Mouse (Mus musculus) CH12.LX (cell line): ENCODE results near the gene Itga6. TPM values are rescaled to one million over a fixed set of nuclear protein-coding genes. Genes with fewer than 3 reads are reported as not detected.

Source experiments
- DNase-seq: peaks from one replicate; pipeline ENCODE4 v3.0.0-alpha.2; 2013; ENCODE audit errors: extremely low read depth
- H3K27ac ChIP-seq: 2 replicates; pipeline ENCODE4 v1.5.1; 2012; ENCODE audit warnings: low read depth, mild to moderate bottlenecking, control low read depth, moderate library complexity; ENCODE audit not compliant: insufficient read depth
- H3K27me3 ChIP-seq: replicated peaks from 2 replicates; pipeline ENCODE3; 2012; ENCODE audit warnings: inconsistent platforms
- H3K36me3 ChIP-seq, 2 experiments: replicated peaks in 1 of 2; 2 replicates each; pipeline versions ENCODE3 to v1.6.1; 2012; ENCODE audit warnings: inconsistent platforms in 1 of 2, low read length in 1 of 2, mild to moderate bottlenecking in 1 of 2, mixed read lengths in 1 of 2, moderate library complexity in 1 of 2; ENCODE audit not compliant: control insufficient read depth in 1 of 2, insufficient read depth in 1 of 2
- H3K4me1 ChIP-seq, 2 experiments: 2 replicates each; pipeline ENCODE4 v1.6.1; 2012; ENCODE audit warnings: inconsistent platforms in 1 of 2, moderate library complexity in 1 of 2; ENCODE audit not compliant: insufficient read depth in 2 of 2, control insufficient read depth in 1 of 2
- H3K4me2 ChIP-seq: 2 replicates; pipeline ENCODE4 v1.6.1; 2012; ENCODE audit warnings: low read depth, mild to moderate bottlenecking, control low read depth; ENCODE audit not compliant: poor library complexity, insufficient read depth, severe bottlenecking
- H3K4me3 ChIP-seq, 3 experiments: fragments of 150-350 bp in 1 of 3; sonication (generic) in 1 of 3; replicated peaks in 1 of 3; 2 replicates each; pipeline versions ENCODE3 to v1.5.1; 2011 to 2012; ENCODE audit warnings: low read depth in 2 of 3, low read length in 2 of 3, mild to moderate bottlenecking in 2 of 3, moderate library complexity in 2 of 3, control low read depth in 1 of 3, improper control_type of control experiment in 1 of 3, inconsistent platforms in 1 of 3, mixed read lengths in 1 of 3; ENCODE audit not compliant: poor library complexity in 1 of 3
- H3K79me2 ChIP-seq: replicated peaks from 2 replicates; pipeline ENCODE4 v1.6.1; 2012; ENCODE audit warnings: mild to moderate bottlenecking, moderate library complexity; ENCODE audit not compliant: control insufficient read depth, poor library complexity, insufficient read depth, severe bottlenecking; ENCODE audit errors: extremely low read depth
- H3K9ac ChIP-seq: 2 replicates; pipeline ENCODE4 v1.6.1; 2012; ENCODE audit warnings: low read depth, mild to moderate bottlenecking, control low read depth, moderate library complexity; ENCODE audit not compliant: insufficient read depth
- H3K9me3 ChIP-seq: replicated peaks from 2 replicates; pipeline ENCODE3; 2012; ENCODE audit warnings: low read length, inconsistent platforms, mixed read lengths
- BHLHE40 ChIP-seq: IDR thresholded peaks from 2 replicates; pipeline ENCODE4 v1.6.1; 2011; ENCODE audit warnings: mild to moderate bottlenecking, low read depth, low read length, improper control_type of control experiment
- CHD2 ChIP-seq: IDR thresholded peaks from 2 replicates; pipeline ENCODE4 v1.6.1; 2011; ENCODE audit warnings: low read length, improper control_type of control experiment
- E2F4 ChIP-seq: IDR thresholded peaks from 2 replicates; pipeline ENCODE4 v1.6.1; 2011; ENCODE audit warnings: low read depth, low read length, improper control_type of control experiment; ENCODE audit not compliant: insufficient replicate concordance
- EP300 ChIP-seq: IDR thresholded peaks from 2 replicates; pipeline ENCODE4 v1.6.1; 2011; ENCODE audit warnings: low read length, improper control_type of control experiment
- ETS1 ChIP-seq: conservative IDR thresholded peaks from 2 replicates; pipeline ENCODE4 v1.6.1; 2012; ENCODE audit warnings: low read depth, mild to moderate bottlenecking, inconsistent platforms, low read length, improper control_type of control experiment, moderate library complexity
- GABPA ChIP-seq: IDR thresholded peaks from 2 replicates; pipeline ENCODE4 v1.6.1; 2012; ENCODE audit warnings: low read depth, low read length, improper control_type of control experiment, inconsistent platforms; ENCODE audit not compliant: insufficient replicate concordance
- HCFC1 ChIP-seq: IDR thresholded peaks from 2 replicates; pipeline ENCODE4 v1.6.1; 2012; ENCODE audit warnings: low read depth, mild to moderate bottlenecking, inconsistent platforms, low read length, improper control_type of control experiment
- JUN ChIP-seq: IDR thresholded peaks from 2 replicates; pipeline ENCODE4 v1.6.1; 2011; ENCODE audit warnings: low read depth, mild to moderate bottlenecking, low read length, improper control_type of control experiment, moderate library complexity; ENCODE audit not compliant: insufficient read depth
- JUND ChIP-seq: conservative IDR thresholded peaks from 2 replicates; pipeline ENCODE4 v1.6.1; 2011; ENCODE audit warnings: low read depth, low read length, improper control_type of control experiment
- MAX ChIP-seq: IDR thresholded peaks from 2 replicates; pipeline ENCODE4 v1.6.1; 2011; ENCODE audit warnings: low read length, improper control_type of control experiment
- MAZ ChIP-seq: IDR thresholded peaks from 2 replicates; pipeline ENCODE4 v1.6.1; 2012; ENCODE audit warnings: low read depth, mild to moderate bottlenecking, inconsistent platforms, low read length, improper control_type of control experiment, moderate library complexity
- MEF2A ChIP-seq: IDR thresholded peaks from 2 replicates; pipeline ENCODE4 v1.6.1; 2014; ENCODE audit warnings: low read depth, mild to moderate bottlenecking, inconsistent platforms, low read length, improper control_type of control experiment, borderline replicate concordance
- MXI1 ChIP-seq: IDR thresholded peaks from 2 replicates; pipeline ENCODE4 v1.6.1; 2011; ENCODE audit warnings: mild to moderate bottlenecking, low read depth, low read length, improper control_type of control experiment
- MYC ChIP-seq: IDR thresholded peaks from 2 replicates; pipeline ENCODE4 v1.6.1; 2011; ENCODE audit warnings: low read depth, mild to moderate bottlenecking, improper control_type of control experiment, low read length
- NELFE ChIP-seq: IDR thresholded peaks from 2 replicates; pipeline ENCODE4 v1.6.1; 2011; ENCODE audit warnings: low read depth, low read length, improper control_type of control experiment
- NRF1 ChIP-seq: IDR thresholded peaks from 2 replicates; pipeline ENCODE4 v1.6.1; 2014; ENCODE audit warnings: low read depth, mild to moderate bottlenecking, inconsistent platforms, low read length, improper control_type of control experiment, moderate library complexity
- POLR2A ChIP-seq: IDR thresholded peaks from 2 replicates; pipeline ENCODE4 v1.6.1; 2011; ENCODE audit warnings: low read depth, mild to moderate bottlenecking, improper control_type of control experiment, low read length
- POLR2AphosphoS2 ChIP-seq: IDR thresholded peaks from 2 replicates; pipeline ENCODE4 v1.6.1; 2011; ENCODE audit warnings: low read depth, low read length, improper control_type of control experiment
- RCOR1 ChIP-seq: conservative IDR thresholded peaks from 2 replicates; pipeline ENCODE4 v1.6.1; 2012; ENCODE audit warnings: low read depth, mild to moderate bottlenecking, inconsistent platforms, low read length, improper control_type of control experiment
- SIN3A ChIP-seq: IDR thresholded peaks from 2 replicates; pipeline ENCODE4 v1.6.1; 2012; ENCODE audit warnings: low read length, improper control_type of control experiment, inconsistent platforms
- TBP ChIP-seq: conservative IDR thresholded peaks from 2 replicates; pipeline ENCODE4 v1.6.1; 2011; ENCODE audit warnings: low read depth, low read length, improper control_type of control experiment
- TCF12 ChIP-seq: IDR thresholded peaks from 2 replicates; pipeline ENCODE4 v1.6.1; 2014; ENCODE audit warnings: low read depth, mild to moderate bottlenecking, inconsistent platforms, low read length, improper control_type of control experiment
- UBTF ChIP-seq: IDR thresholded peaks from 2 replicates; pipeline ENCODE4 v1.6.1; 2012; ENCODE audit warnings: low read depth, mild to moderate bottlenecking, inconsistent platforms, low read length, improper control_type of control experiment, moderate library complexity
- USF2 ChIP-seq: conservative IDR thresholded peaks from 2 replicates; pipeline ENCODE4 v1.6.1; 2011; ENCODE audit warnings: low read depth, low read length, improper control_type of control experiment
- ZKSCAN1 ChIP-seq: IDR thresholded peaks from 2 replicates; pipeline ENCODE4 v1.6.1; 2012; ENCODE audit warnings: low read depth, inconsistent platforms, low read length, improper control_type of control experiment, borderline replicate concordance
- ZMIZ1 ChIP-seq: IDR thresholded peaks from 2 replicates; pipeline ENCODE4 v1.6.1; 2012; ENCODE audit warnings: low read depth, mild to moderate bottlenecking, inconsistent platforms, low read length, improper control_type of control experiment
- ZNF384 ChIP-seq: IDR thresholded peaks from 2 replicates; pipeline ENCODE4 v1.6.1; 2012; ENCODE audit warnings: low read depth, low read length, improper control_type of control experiment, inconsistent platforms
- dilution Hi-C: fragments of 300-500 bp; cut with MboI; formaldehyde crosslinking; loops from 2 replicates; pipeline ENCODE4 v1.14.3; 2020; ENCODE audit warnings: low sequenced_read_pairs; ENCODE audit not compliant: extremely low pct_unique_long_range_greater_than_20kb, extremely low pct_ligation_motif_present
- in situ Hi-C: fragments of 300-500 bp; cut with MboI; formaldehyde crosslinking; loops from 3 replicates; pipeline ENCODE4 v1.14.3; 2019; ENCODE audit warnings: low sequenced_read_pairs, low pct_ligation_motif_present, low pct_unique_long_range_greater_than_20kb, mixed read lengths
- polyA plus RNA-seq: library from polyadenylated mRNA; unstranded; fragments of >175 nt; gene quantifications from 2 replicates; pipeline ENCODE4 v1.2.1, GENCODE M21; 2012; ENCODE audit warnings: low read depth; ENCODE audit not compliant: insufficient read length
- total RNA-seq, 2 experiments: library from RNA; depleted of rRNA; stranded (reverse); fragments of 300-350 nt in 1 of 2; fragments of >200 nt in 1 of 2; gene quantifications; 2 replicates each; pipeline ENCODE4 v1.2.3; 2012 to 2014

The Itga6 gene
- total and polyA plus RNA-seq, 3 experiments, result 6.1 to 13.9 (median 10.9) TPM

DNA sequence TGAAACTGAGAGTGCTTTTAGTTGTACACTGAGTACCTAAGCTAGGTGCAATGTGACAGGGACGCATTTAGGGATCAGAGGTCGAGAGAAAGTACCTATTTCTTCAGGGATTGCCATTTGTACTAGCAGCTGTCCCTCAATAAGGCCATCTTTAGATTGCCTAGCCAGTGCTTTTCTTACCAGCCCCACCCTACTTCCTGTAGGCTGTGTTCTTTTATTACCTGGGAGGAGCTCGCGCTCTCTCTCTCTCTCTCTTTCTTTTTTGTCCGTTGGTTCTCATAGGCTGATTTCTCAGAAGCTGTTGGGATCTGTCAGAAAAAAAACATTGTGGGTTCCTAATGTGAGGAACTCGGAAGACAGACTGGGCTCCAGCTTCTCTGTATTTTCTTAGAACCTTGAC lies 55.4 kb downstream of the Itga6 start:
- Histone ChIP-seq H3K27ac (no peak overlapping the region), H3K9me3 (no peaks in the 10 kb centered on the region), H3K4me3 (no peak overlapping the region), H3K27me3 (no peaks in the 10 kb centered on the region), H3K36me3 (no peaks in the 10 kb centered on the region), H3K9ac (no peak overlapping the region; the same call in 1 of the 2 replicates), H3K4me1 (peaks cover 3 to 8% of the 10 kb centered on the region in 2 experiments; a peak in 3 of 4 replicates), H3K4me2 (no peak overlapping the region), H3K79me2 (no peaks in the 10 kb centered on the region)
- dilution Hi-C loops (no loop called here), in situ Hi-C loops (no loop called here)
- TF ChIP-seq JUN, result no peak
- no peak for TF ChIP-seq GABPA
- no peak for TF ChIP-seq HCFC1
- no peak for TF ChIP-seq ZMIZ1
- TF ChIP-seq MEF2A, result no peak
- no peak for TF ChIP-seq POLR2A
- no peak for TF ChIP-seq NELFE
- no peak for TF ChIP-seq TBP
- TF ChIP-seq NRF1, result no peak
- TF ChIP-seq MYC, result no peak
- TF ChIP-seq USF2, result no peak
- TF ChIP-seq E2F4, result no peak
- no peak for TF ChIP-seq UBTF
- TF ChIP-seq ZNF384, result no peak
- DNase-seq, result no peak

DNA sequence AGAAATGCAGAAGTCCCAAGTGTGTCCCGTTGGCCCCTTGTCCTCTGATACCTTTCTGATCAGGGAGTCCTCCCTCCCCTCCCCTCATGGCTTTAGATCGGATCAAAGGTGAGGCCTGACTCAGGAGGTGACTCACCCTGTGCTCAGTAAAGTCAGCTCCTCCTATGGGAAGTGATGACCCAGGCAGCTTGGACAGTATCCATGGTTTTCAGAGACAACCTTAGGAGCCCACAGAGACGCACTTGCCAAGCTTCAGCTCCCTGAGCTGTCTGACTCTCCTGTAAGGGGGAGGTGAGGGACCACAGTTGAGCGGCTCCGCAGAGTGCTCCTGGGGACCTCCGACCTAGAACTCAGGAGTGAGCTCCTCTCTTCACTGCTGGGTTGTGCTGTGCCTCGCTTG lies 56.3 kb downstream of the Itga6 start:
- in situ Hi-C loops (no loop called here), dilution Hi-C loops (no loop called here)
- Histone ChIP-seq H3K9me3 (no peaks in the 10 kb centered on the region), H3K9ac (no peak overlapping the region), H3K36me3 (no peaks in the 10 kb centered on the region), H3K27ac (no peak overlapping the region), H3K4me2 (no peak overlapping the region), H3K27me3 (no peaks in the 10 kb centered on the region), H3K4me1 (peaks cover 3 to 8% of the 10 kb centered on the region in 2 experiments; a peak in 3 of 4 replicates), H3K79me2 (no peaks in the 10 kb centered on the region), H3K4me3 (no peak overlapping the region)
- DNase-seq, result no peak
- TF ChIP-seq JUND (no peak), RCOR1 (no peak), ZMIZ1 (no peak), CHD2 (no peak), MAZ (no peak), EP300 (no peak), POLR2AphosphoS2 (no peak), MXI1 (no peak), SIN3A (no peak), MEF2A (no peak), MAX (no peak), TBP (no peak), TCF12 (no peak), NELFE (no peak), ETS1 (no peak), HCFC1 (no peak), ZKSCAN1 (no peak), ZNF384 (no peak), BHLHE40 (no peak)
